Mouse (Mus musculus): Measurements from ENCODE around the gene Gm20388. TPM values are rescaled to one million over a fixed set of nuclear protein-coding genes. Genes with fewer than 3 reads are reported as not detected.

The Gm20388 gene
- polyA plus RNA-seq, 1 experiment from 2014 or later, result not detected

DNA sequence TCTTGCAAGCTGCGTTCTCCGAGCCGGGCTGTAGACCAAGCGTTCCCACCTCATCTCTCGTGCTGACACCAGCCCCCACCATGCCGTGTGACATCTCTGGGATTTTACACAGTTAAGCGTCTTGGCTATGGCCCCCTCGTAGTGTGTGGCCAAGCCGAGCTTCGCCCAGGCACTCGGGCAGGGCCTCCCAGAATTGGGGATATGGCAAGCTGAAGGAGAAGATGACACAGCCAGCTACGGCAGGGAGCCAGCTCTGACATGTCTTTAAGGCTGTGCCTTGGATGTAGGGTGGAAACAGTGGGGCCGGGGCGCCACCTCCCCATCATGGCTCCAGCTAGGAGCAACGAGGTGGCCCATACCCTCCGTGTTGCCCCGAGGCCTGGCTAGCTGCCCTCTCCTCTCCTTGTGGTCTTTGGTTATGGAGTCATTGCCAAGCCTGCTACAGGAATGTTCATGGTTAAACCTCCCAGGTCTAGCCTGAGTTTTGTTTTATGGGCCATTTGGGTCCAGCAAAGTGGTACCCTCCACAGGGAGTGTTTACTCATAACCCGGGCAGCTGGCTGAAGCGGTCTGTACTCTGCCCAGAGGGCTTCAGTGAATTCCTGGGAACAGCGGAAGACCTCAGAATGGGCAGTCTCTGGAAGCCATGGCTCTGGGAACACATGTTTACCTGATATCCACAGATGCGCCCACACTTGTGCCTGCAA lies 406.6 kb downstream of the Gm20388 start:
- Histone ChIP-seq H3K27me3 (replicated peaks) (no peaks in the 10 kb centered on the region), H3K4me3 (no peak overlapping the region), H3K9ac (no peak overlapping the region), H3K4me1 (peaks cover 11% of the 10 kb centered on the region), H3K9me3 (no peaks in the 10 kb centered on the region), H3K36me3 (no peaks in the 10 kb centered on the region), H3K27ac (replicated peaks) (no peak overlapping the region), H3K4me2 (no peak overlapping the region)
- WGBS, result 85% methylated on average over 21 of the region's 21 CpGs
- ATAC-seq (ENCODE audit: extremely low read depth, insufficient number of reproducible peaks, low FRiP score, low TSS enrichment), result no peak

DNA sequence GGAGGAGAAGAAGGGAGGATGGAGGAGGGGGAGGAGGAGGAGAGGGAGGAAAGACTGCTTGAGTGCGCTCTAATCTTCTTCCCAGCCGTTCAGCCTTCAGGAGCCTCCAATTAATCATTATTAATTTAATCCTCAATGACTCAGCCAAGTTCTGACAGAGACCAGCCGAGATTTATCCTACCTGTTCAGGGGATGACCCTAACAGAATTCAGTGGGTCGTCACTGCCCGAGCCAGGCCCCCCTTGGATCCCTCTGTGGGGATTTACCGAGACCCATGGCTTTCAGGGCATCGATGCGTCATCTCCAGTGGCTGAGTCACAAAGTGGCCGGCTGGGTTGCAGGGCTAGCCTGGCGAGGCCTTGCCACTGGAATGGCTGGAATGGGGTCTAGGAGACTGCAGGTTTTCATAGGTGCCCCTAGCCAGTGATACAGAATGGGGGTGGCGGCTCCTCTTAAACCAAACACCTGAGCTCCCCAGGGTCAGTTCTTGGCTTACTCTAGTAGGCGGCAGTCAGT lies 407.9 kb downstream of the Gm20388 start:
- no peaks in the 10 kb centered on the region for H3K9me3 ChIP-seq
- H3K9ac ChIP-seq, result no peak overlapping the region
- peaks cover 23% of the 10 kb centered on the region for H3K4me1 ChIP-seq
- ATAC-seq (ENCODE audit: extremely low read depth, insufficient number of reproducible peaks, low FRiP score, low TSS enrichment), result no peak
- no peaks in the 10 kb centered on the region for H3K36me3 ChIP-seq
- H3K27me3 ChIP-seq (replicated peaks), result no peaks in the 10 kb centered on the region
- WGBS, result 69% methylated on average over 12 of the region's 12 CpGs
- H3K4me3 ChIP-seq, result no peak overlapping the region
- H3K27ac ChIP-seq (replicated peaks), result no peak overlapping the region
- no peak overlapping the region for H3K4me2 ChIP-seq

DNA sequence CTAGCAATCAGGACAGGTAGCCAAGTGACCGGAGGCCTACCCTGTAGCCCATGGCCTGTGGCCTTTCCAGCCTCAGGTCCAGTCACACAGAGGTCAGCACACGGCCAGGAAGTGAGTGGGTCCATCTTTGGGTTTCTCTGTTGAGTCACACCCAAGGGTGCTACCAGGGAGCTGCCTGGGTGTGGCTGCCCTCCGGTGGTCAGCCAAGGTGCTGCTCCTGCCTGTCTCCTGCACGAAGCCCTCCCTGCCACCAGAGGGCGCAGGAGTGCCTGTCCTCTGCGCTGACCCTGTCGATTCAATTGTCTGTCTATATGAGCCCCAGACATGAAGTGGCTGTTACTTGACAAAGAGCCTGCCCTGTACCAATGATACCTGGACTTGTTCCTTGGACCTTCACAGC lies 408.8 kb downstream of the Gm20388 start:
- Histone ChIP-seq H3K4me2 (0 out of 2 replicates have a peak overlapping the region, but pooled peaks have one; percentile 6), H3K36me3 (no peaks in the 10 kb centered on the region), H3K9ac (no peak overlapping the region), H3K27ac (replicated peaks) (no peak overlapping the region), H3K9me3 (no peaks in the 10 kb centered on the region), H3K4me3 (no peak overlapping the region), H3K4me1 (peaks cover 32% of the 10 kb centered on the region), H3K27me3 (replicated peaks) (no peaks in the 10 kb centered on the region)
- ATAC-seq (ENCODE audit: extremely low read depth, insufficient number of reproducible peaks, low FRiP score, low TSS enrichment), result no peak; the same call in 1 of the 2 replicates
- WGBS, result 15% methylated on average over 7 of the region's 7 CpGs

DNA sequence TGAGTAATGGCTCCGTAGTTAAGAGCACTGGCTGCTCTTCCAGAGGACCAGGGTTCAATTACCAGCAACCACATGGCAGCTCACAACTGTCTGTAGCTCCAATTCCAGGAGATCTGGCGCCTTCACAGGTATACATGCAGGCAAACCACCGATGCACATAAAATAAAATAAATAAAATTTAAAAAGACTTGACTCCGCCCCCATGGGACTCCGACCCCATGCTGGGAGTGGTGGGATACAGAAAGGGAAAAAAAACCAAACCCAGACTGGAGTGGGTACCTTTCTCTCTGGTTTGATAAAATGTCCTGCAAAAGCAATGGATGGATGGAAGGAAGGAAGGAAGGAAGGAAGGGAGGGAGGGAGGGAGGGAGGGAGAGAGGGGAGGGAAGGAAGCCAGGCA lies 409.5 kb downstream of the Gm20388 start:
- Histone ChIP-seq H3K4me1 (peaks cover 39% of the 10 kb centered on the region), H3K9ac (no peak overlapping the region), H3K9me3 (no peaks in the 10 kb centered on the region), H3K36me3 (no peaks in the 10 kb centered on the region), H3K4me3 (no peak overlapping the region), H3K27ac (replicated peaks) (no peak overlapping the region), H3K4me2 (no peak overlapping the region), H3K27me3 (replicated peaks) (no peaks in the 10 kb centered on the region)
- ATAC-seq (ENCODE audit: extremely low read depth, insufficient number of reproducible peaks, low FRiP score, low TSS enrichment), result no peak
- WGBS, result 81% methylated on average over 5 of the region's 5 CpGs

DNA sequence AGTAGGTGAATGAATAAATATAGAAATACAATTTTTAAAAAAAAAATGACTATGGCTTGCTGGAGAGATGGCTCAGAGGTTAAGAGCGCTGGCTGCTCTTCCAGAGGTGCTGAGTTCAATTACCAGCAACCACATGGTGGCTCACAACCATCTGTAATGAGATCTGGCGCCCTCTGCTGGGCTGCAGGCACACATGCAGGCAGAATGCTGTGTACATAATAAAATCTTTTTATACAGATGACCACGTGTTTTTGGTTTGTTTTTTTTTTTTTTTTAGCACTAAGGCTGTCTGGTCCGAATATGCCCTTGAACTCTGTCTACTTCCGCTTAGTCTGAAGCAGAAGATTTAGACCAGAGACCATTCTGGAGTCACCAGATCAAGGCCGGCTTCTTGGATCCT lies 411.1 kb downstream of the Gm20388 start:
- ATAC-seq (ENCODE audit: extremely low read depth, insufficient number of reproducible peaks, low FRiP score, low TSS enrichment), result no peak
- H3K4me3 ChIP-seq, result no peak overlapping the region
- WGBS, result 56% methylated on average over 6 of the region's 6 CpGs
- no peak overlapping the region for H3K27ac ChIP-seq (replicated peaks)
- H3K9me3 ChIP-seq, result no peaks in the 10 kb centered on the region
- peaks cover 45% of the 10 kb centered on the region for H3K4me1 ChIP-seq
- H3K27me3 ChIP-seq (replicated peaks), result no peaks in the 10 kb centered on the region
- H3K36me3 ChIP-seq, result no peaks in the 10 kb centered on the region
- H3K4me2 ChIP-seq, result no peak overlapping the region
- H3K9ac ChIP-seq, result no peak overlapping the region

DNA sequence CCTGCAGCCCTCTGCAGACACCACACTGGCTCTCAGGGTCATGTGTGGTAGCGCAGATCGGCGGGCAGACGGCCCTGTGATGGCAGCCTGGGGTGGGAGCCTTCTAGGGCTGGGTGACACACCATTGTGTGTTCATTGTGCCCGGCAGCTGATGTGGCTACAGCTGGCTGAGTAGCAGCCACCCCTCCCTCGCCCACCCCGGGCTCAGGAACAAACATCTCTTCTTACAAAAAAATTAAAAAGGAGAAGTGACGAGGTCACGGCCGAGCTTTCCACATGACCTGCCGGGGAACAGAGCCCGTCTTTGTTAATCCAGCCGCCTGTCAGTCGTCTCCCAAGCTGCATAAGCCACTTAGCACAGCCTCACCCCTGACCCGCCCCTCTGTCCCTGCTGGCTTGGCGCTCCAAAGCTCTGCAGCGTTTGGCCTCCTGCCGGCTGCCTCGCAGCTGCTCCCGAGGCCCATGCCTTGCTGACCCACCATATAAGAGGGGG lies 412.4 kb downstream of the Gm20388 start:
- Histone ChIP-seq H3K27me3 (replicated peaks) (no peaks in the 10 kb centered on the region), H3K27ac (replicated peaks) (peak overlapping the region; percentile 37), H3K36me3 (no peaks in the 10 kb centered on the region), H3K9ac (peak overlapping the region; percentile 64), H3K4me2 (peak overlapping the region; percentile 33), H3K4me1 (peaks cover 46% of the 10 kb centered on the region), H3K9me3 (no peaks in the 10 kb centered on the region), H3K4me3 (no peak overlapping the region)
- ATAC-seq (ENCODE audit: extremely low read depth, insufficient number of reproducible peaks, low FRiP score, low TSS enrichment), result no peak
- WGBS, result 10% methylated on average over 20 of the region's 20 CpGs

DNA sequence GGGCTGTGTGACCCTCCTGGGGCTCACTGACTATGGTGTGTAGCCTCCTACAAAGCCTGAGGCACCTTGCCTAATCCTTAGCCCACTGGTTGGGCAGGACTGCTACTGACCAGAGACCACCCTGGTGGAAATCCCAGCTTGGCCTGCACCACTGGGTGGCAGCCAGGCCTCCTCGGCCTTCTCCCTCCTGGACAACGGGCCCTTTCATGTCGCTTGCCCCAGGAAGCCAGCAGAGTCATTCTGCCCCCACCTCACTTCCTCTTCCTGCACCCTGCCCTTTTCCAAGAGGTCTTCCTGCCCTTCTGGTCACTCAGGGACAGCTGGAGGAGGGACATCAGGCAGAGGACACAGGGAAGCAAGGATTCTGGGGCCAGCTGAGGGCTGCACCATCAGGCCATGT lies 413.9 kb downstream of the Gm20388 start:
- H3K4me1 ChIP-seq, result peaks cover 54% of the 10 kb centered on the region
- H3K36me3 ChIP-seq, result no peaks in the 10 kb centered on the region
- no peak overlapping the region for H3K4me2 ChIP-seq
- no peak overlapping the region for H3K4me3 ChIP-seq
- no peak for ATAC-seq (ENCODE audit: extremely low read depth, insufficient number of reproducible peaks, low FRiP score, low TSS enrichment)
- H3K27ac ChIP-seq (replicated peaks), result 0 out of 2 replicates have a peak overlapping the region, but pooled peaks have one; percentile 8
- no peaks in the 10 kb centered on the region for H3K27me3 ChIP-seq (replicated peaks)
- 0 out of 2 replicates have a peak overlapping the region, but pooled peaks have one; percentile 25 for H3K9ac ChIP-seq
- H3K9me3 ChIP-seq, result no peaks in the 10 kb centered on the region
- WGBS, result 55% methylated on average over 3 of the region's 3 CpGs

DNA sequence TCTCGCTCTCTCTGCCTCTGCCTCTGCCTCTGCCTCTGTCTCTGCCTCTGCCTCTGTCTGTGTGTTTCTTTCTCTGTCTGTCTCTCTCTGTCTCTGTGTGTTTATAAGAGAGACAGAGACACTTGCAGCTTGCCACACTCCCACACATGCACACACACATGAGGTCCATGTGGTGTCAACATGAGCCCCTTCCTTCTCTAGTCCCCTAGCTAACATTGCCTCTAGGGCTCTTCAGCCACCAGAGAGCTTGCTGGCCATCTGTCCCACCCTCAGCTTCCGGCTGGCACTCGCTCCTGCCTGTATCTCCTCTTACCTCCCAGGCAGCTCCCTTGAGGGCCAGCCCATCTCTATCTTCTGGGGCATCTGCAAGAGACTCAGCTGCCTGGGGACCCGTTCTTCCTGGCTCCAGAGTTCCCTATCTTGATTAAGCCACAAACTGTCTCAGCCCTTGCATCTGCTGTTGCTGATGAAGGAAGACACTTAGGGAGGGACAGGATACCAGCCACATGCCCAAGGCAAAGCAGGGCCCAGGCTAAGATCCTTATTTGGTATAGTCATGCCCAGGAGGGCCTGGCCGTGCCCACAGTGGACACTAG lies 414.6 kb downstream of the Gm20388 start:
- Histone ChIP-seq H3K27ac (replicated peaks) (0 out of 2 replicates have a peak overlapping the region, but pooled peaks have one; percentile 8), H3K4me3 (no peak overlapping the region), H3K9me3 (no peaks in the 10 kb centered on the region), H3K36me3 (no peaks in the 10 kb centered on the region), H3K4me2 (no peak overlapping the region), H3K27me3 (replicated peaks) (no peaks in the 10 kb centered on the region), H3K9ac (0 out of 2 replicates have a peak overlapping the region, but pooled peaks have one; percentile 10), H3K4me1 (peaks cover 52% of the 10 kb centered on the region)
- WGBS, result 66% methylated on average over 5 of the region's 5 CpGs
- ATAC-seq (ENCODE audit: extremely low read depth, insufficient number of reproducible peaks, low FRiP score, low TSS enrichment), result no peak

DNA sequence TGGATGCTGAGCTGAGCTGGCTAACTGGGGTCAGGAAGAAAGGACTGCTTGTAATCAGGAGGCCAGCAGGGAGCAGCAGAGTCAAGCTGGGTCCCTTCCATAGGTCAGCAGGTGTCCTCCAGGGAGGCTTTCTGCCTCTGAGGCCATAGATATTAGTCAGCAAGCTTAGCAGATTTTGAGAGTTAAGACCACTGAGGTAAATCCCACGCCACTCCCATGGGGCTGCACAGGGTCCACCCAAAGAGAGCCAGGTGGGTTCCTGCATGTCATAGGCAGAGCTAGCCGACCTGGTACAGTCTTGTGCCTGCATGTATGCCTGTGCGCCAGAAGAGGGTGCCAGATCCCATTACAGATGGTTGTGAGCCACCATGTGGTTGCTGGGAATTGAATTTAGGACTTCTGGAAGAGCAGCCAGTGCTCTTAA lies 416.5 kb downstream of the Gm20388 start:
- no peak overlapping the region for H3K4me2 ChIP-seq
- H3K36me3 ChIP-seq, result no peaks in the 10 kb centered on the region
- 61% methylated on average over 3 of the region's 3 CpGs for WGBS
- no peaks in the 10 kb centered on the region for H3K27me3 ChIP-seq (replicated peaks)
- H3K27ac ChIP-seq (replicated peaks), result no peak overlapping the region
- no peak for ATAC-seq (ENCODE audit: extremely low read depth, insufficient number of reproducible peaks, low FRiP score, low TSS enrichment)
- H3K4me1 ChIP-seq, result peaks cover 65% of the 10 kb centered on the region
- no peak overlapping the region for H3K4me3 ChIP-seq
- no peaks in the 10 kb centered on the region for H3K9me3 ChIP-seq
- H3K9ac ChIP-seq, result no peak overlapping the region

DNA sequence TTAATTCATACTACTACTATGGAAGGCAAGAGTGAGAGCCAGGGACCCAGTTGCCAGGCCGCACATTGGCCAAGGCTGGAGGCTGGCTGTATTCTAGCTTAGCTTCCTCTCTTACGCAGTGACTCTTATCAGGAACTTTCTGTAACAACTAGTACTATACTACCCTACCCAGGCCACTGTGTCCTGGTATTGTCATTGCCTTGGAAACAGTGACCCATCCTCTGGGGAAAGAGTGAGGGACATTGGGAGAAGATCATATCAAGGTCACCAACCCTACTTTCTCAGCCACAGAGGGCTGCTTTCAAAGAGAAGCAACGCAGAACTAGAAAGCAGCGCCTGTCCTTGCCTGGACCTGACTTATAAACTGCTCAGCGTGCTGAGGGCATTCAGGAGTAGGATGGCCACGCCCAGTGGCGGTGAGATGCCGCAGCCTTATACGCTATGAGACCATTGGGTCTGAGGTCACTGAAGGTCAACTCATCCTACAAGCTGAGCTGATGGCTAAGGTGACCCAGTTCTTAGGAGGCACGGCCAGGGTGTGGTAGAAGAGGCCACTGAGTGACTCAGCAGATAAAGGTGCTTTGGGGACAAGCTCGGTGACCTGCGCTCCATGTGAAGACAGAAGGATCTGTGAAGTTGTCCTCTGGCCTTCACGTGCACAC lies 417.9 kb downstream of the Gm20388 start:
- Histone ChIP-seq H3K4me2 (no peak overlapping the region), H3K9ac (0 out of 2 replicates have a peak overlapping the region, but pooled peaks have one; percentile 1), H3K4me1 (peaks cover 59% of the 10 kb centered on the region), H3K4me3 (no peak overlapping the region), H3K36me3 (no peaks in the 10 kb centered on the region), H3K27me3 (replicated peaks) (no peaks in the 10 kb centered on the region), H3K9me3 (no peaks in the 10 kb centered on the region), H3K27ac (replicated peaks) (no peak overlapping the region)
- 73% methylated on average over 13 of the region's 13 CpGs for whole genome bisulfite sequencing
- ATAC-seq (ENCODE audit: extremely low read depth, insufficient number of reproducible peaks, low FRiP score, low TSS enrichment), result no peak

DNA sequence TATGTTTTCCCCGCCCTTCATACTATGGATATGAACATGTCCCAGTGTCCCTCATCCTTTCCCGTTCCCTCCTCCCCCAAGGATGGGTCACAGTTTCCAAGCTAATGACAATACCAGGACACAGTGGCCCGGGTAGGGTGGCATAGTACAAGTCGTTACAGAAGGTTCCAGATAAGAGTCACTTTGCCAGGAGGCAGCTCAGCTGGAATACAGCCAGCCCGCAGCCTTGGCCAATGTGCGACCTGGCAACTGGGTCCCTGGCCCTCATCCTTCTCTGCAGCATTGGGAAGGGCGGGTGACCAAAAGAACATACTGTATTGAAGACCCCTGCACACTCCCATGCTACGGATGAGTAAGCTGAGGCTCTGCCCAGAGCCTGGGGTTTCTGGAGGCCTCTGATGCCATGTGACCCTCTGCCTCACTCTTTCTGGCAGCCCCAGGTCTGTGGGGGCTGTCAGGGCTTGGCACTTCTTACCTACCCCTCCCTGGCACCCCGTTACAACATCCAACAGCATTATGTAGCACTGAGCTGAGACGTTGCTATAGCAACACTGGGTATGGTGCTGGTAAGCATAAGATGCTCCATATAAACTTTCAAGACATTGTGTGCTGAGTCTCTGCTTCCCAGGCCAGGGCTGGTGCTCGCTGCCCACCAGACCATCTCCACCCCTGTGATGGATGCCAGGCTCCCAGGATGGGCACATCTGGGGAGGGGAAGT lies 418.5 kb downstream of the Gm20388 start:
- Histone ChIP-seq H3K4me1 (peaks cover 52% of the 10 kb centered on the region), H3K4me3 (no peak overlapping the region), H3K9me3 (no peaks in the 10 kb centered on the region), H3K4me2 (no peak overlapping the region), H3K9ac (0 out of 2 replicates have a peak overlapping the region, but pooled peaks have one; percentile 1), H3K36me3 (no peaks in the 10 kb centered on the region), H3K27me3 (replicated peaks) (no peaks in the 10 kb centered on the region), H3K27ac (replicated peaks) (no peak overlapping the region)
- 80% methylated on average over 11 of the region's 11 CpGs for WGBS
- ATAC-seq (ENCODE audit: extremely low read depth, insufficient number of reproducible peaks, low FRiP score, low TSS enrichment), result no peak; the same call in 1 of the 2 replicates

All from heart, embryonic 13.5 days (tissue).